Mouse (Mus musculus): ENCODE results near the gene Paqr5.
A peak's percentile ranks its signal among the peaks of the same experiment; 100 is the strongest.

Gene Paqr5

DNA sequence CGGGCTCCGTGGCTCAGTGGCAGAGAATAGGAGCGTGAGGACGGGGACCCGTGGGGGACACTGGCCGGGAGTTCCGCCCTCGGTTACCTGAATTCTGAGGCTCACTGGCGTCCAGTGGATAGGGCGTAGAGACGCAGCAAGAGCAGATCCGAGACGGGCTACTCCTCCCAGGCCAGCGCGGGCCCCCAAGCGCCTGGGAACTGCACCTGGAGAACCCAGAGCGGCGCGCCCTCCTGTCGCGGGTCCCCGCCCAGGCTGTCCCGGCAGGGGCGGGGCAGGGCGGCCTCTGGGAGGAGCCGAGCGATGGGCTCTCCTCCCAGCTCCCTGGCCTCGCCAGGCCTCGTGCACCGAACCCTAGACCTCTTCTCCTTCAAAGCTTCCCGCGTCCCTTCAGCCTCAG, at the start of gene Paqr5:
Paqr5 (minus strand) TSS at position 257 of the 400 bp plus-strand sequence.
- no peak for DNase-seq

DNA sequence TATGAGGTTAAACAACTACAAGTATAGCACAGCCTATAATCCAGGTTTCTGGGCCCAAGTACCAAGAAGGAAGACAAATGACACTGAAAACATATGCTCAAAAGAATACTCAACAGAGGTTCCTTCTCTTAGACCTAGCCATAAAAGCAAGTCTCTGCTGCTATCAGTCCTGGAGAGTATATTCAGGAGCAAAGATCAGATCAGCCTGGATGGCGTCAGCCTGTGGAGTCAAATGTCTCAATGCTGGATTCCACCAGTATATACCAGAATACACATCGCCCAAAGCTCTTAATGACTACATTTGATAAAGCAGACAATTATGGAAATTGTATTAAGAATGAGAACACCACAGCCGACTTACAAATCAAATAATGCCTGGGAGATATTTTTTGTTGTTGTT, 35.6 kb upstream of the Paqr5 start:
- no peak for DNase-seq

DNA sequence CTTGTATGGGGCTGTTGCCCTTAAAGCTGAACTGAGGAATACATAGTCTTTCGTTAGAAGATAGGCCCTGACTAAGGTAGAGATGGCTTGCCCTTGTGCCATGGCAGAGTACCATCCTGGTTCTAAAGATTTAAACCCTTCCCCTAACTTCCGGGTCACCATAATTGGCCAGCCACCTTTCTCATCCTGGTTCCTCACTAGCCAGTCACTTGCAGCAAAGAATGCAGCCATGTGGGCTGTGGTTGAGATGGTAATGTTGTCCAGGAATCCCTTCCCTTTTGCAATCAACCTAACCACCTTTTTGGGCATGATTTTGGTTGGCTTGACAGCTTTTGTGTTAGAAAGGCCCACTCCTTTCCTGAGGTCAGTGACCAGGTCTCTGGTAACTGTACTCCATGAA, 33.8 kb upstream of the Paqr5 start:
- no peak for DNase-seq

DNA sequence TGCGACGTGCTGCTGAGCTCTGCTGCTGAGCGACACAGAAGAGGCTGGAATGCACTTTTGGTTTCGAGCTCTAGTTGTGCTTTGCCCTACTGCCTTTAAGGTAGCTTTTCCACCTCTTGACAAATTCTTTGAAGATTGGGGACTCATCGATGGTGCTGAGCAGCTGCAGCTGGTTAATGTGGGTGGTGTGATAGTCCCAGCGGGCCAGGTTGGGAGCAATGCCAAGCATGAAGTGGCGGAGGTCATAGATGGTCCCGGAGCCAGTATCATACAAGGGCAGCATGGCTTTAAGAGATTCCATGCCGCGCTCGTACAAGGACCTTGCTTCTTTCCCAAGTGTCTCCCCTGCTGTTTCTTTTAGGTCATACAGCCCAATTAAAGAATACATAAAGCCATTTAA, 33.3 kb upstream of the Paqr5 start:
- DNase-seq, result no peak

DNA sequence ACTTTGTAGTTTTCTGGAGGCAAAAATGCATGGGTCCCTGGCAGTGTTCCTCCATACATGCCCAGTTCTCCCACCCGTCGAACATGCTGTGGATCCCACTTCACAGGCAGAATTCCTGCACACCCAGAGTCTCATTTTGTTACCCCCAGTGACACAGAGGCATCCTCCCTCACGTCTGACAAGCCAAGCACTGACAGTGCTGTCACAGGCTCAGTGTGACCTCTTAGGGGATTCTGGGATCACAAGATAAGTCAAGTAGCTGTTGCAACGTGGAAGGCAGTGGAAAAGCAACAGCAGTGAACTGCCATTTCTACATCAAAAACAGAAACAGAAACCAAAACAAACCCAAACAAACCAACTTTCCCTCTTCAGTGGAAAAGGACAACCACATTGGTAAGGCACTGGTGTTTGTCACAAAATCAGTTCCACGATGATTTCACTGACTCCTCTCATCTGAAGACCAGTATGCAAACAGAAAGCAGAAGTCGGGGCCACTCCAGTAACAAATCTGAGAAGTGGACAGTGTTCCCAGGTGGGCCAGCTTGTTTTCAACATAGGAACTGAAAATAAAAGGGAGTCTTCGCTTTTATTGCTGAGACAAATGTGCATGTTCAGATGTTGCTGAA, 31.3 kb upstream of the Paqr5 start:
- DNase-seq, result no peak

DNA sequence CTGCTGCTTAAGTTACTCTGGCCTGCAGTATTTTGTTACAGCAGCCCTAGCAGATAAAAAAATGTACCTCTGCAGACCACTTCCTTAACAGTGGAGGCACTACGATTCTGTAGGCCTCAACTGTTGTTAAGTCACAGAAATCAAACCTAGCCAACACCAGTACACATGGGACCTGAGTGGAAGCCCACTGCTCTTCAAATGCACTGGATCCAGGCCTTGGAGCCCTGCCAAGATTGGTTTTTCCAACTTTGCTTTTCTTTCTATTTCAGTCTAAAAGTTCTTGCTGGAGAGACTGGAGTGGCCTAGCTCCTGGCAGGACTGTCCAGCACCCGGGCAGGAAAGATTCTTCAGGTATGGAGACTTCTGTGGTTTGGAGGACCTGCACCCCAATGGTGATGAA, 29.6 kb upstream of the Paqr5 start:
- DNase-seq, result no peak

DNA sequence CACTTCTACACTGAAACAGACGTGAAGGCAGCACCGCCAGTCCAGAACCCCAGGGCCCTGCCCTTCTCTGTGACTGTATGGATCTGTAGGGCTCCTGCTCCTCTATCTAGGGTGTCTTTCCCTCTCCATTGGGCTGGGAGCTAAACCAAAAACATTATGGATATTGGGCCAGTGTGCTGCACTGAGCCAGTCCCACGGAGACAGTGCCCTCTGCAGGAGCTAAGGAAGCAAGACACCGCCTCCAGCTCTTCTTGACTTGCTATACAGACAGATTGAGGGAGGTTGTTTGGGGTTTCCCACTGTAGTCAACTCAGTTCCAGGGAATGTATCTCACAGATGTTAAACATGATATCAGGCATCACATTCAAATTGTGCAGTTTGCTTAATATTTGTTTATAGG, 24.1 kb upstream of the Paqr5 start:
- no peak for DNase-seq

DNA sequence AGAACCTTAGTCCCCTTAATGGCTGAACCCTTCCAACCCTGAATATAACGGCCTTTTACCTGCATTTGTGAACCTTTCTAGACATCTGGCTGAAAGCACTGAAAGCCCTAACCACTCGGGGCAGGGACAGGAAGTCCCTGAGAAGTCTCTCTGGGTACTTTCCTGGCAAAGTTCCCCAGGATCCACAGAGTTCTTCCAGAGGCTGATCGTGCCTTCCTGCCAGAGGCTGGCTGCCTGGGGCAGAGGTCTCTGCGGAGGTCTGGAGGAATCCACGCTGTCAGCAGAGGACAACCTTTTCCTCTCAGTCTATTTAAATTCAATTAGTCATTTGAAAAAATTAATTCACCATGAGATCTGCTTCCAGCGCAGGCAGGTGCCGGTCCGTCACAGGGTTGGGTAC, 22.5 kb upstream of the Paqr5 start:
- DNase-seq, result no peak

DNA sequence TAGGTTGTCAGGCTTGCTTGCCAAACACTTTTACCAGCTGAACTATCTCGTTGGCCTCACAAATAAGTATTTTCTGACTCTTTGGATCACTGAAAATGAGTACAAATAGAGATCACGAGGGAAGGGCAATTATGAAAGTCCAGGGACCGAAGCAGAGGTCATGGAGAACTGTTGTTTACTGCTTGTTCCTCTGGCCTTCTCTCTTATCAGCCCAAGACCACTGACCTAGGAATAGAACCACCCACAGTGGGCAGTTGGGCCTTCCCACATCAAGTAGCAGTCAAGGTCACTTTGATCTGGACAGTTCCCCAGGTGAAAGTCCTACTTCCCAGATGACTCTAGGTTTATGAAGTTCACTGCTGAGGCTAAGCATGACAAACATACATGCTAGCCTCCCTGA, 15.5 kb upstream of the Paqr5 start:
- DNase-seq, result no peak

DNA sequence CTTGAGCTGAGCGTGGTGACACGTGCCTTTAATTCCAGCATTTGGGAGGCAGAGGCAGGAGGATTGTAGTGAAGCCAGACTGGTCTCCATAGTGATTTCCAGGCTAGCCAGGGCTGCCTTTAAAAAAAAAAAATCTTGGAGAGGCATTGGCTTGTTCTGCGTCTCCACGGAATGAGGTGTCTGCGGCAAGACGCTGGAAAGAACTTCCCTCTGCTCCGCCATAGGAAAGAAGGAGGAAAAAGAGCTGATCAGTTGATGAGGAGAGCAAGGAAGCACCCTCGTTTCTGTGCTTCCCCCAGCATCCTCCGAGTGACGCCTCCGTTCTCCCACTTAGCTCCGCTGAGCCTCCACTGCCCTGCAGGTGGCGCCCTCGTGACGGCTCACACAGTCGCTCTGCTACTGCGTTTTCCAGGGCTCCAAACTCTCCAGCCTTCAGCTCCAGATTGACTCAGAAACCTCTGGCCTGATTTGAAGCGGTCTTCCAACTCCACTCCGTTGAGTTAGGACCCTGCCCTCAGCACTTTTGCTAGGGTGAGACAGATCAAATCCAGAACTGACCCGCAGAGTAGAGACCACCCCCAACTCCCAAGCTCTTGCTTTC, 13.5 kb upstream of the Paqr5 start:
- DNase-seq, result peak; percentile 87

DNA sequence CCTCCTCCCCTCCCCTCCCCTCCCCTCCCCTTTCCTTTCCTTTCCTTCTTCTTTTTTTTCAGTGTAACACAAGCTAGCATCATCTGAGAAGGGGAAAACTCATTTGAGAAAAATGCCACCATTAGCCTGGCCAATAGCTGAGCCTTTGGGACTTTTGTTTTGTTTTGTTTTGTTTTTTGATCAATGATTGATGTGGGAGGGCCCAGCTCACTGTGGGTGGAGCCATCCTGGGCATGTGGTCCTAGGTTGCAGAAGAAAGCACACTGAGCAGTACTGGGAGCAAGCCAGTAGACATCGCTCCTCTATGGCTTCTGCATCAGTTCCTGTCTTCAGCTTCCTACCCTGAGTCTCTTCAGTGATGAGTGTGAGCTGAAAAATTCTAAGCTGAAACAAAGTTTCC, 9.2 kb upstream of the Paqr5 start:
- no peak for DNase-seq

DNA sequence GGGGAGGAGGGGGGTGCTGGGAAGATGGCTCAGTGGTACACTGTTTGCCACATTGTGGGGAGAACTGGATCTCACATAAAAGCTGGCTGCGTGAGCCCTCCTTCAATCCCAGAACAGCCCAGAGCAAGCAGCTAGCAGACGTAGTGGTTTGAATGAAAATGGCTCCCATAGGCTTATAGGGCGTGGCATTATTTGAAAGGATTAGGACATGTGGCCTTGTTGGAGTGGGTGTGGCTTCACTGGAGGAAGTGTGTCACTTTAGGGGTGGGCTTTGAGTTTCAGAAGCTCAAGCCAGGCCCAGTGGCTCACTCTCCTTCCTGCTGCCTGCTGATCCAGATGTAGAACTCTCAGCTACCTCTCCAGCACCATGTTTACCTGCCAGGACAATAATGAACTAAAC, 5.5 kb upstream of the Paqr5 start:
- DNase-seq, result no peak

DNA sequence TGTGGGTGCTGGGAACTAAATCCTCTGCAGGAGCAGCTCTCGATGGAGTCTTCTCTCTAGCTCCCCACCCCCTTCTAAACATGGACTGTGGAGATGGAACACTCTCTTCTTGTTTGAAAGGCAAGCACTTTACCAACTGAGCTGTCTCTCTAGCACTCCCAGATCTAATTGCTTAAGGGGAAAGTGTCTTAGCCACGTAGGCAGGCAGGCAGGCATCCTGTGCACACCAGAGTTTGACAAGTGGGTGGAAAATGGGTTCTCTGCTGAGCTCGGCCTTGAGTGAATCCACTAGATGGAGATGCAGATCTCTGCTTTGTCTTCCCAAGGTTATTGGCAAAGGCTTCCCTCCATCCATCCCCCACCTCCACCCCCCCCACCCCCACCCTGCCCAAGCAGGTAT, 1.4 kb upstream of the Paqr5 start:
- no peak for DNase-seq

DNA sequence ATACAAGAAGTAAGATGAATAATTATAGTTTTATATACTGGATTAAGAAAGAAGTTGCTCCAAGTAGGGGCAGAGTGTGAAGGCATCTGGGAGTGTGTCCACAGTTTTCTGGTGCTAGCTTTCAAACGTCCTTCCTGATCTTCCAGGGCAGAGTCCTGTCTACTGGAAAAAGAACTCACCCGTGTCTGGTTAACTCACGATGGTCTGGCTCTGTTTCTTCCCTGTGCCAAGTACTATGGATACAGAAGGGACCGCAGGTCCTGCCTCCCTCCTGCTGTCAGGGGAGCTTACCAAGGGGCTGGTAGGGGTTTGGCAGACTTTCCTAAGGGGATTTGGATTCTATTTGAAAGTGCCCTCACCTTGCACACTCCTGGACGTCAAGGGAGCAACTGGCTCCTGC, 1.6 kb downstream of the Paqr5 start:
- DNase-seq, result no peak

DNA sequence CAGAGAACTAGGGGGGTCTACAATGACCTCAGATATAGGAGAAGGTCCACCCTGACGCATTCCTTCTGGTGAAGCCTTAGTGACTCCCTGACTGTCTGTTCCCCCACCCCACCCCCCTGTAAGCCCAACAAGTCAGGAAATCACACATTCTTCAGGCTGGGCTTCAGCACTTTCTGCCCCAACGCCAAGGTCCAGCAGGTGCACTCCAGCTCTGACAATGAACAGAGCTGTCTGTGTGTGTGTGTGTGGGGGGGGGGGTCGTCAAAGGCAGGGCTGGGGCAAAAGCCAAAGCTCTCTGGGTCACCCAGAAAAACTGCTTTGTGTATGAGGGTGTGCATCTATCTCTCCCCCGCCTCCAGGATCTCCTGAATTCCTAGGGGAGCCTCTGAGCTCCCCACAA, 2.8 kb downstream of the Paqr5 start:
- DNase-seq, result no peak

DNA sequence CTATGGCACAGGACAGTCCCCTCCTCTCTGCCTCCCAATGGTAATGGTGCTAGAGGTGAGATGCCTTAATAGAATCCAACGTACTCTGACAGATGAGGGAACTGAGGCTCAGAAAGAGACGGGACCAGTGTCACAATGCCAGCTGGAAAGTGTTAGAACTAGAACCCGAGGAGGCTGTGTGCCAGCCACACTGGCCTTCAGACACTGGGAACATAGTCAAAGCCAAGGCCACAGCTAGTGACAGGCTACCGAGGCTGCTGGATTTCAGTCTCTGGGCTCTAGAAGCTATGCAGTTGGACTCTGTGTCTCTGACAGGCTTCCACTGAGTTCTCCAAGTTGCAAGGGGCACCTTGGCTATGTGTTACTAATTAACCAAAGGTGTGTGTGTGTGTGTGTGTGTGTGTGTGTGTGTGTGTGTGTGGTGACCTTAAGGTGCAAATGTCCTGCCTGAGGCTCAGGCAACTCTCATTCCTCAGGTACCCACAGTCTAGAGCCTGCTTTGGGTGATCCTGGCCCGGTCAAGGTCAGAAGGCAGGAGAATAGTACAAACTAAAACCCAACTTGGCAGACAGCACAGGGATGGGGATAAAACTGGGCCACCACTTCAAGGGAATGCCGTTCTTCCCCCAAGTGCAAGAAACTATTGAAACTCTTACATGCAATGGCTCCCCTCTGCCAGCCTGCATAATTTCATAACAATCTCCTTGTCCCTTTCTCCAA, 3.5 kb downstream of the Paqr5 start:
- no peak for DNase-seq

DNA sequence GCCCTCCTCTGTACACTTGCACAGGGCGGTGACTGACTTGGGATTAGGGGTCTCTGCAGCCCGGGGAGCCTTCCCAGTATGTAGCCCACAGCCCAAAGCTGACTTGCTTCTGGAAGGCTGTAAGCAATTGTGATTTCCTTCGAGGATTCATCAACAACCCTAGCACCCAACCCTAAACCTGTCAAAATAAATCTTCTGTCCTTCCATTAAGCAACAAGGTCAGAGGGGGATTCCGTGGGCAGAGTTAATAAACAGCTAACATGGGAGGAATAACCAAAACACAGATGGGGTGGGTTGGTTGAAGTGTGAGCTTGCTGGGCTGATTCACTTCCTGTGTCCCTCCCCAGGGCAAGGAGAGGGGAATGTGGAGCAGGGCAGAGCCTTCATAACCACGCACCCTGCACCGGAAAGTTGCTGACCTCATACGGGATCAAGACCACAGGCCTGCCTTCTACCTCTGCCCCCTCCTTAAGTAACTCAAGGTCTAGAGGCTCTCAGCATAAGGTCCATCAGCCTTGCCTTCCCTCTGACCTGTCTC, 5.0 kb downstream of the Paqr5 start:
- no peak for DNase-seq

DNA sequence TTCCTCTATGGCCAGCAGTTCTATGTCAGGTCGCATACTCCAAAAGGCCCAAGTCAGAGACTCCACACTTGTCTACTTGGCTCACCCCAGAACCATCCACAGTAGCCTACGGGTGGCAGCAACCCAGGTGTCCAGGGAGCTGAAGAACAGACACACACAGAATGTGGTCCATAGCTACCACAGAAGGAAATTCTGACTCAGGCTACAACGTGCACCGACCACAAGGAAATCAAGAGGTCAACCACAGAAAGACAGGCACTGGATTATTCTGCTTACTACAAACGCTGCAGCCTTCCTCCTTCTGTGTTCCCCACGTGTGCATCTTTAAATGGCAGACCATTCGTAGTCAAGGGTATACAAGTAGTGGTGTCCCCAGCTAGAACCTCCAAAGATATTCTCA, 6.4 kb downstream of the Paqr5 start:
- no peak for DNase-seq

DNA sequence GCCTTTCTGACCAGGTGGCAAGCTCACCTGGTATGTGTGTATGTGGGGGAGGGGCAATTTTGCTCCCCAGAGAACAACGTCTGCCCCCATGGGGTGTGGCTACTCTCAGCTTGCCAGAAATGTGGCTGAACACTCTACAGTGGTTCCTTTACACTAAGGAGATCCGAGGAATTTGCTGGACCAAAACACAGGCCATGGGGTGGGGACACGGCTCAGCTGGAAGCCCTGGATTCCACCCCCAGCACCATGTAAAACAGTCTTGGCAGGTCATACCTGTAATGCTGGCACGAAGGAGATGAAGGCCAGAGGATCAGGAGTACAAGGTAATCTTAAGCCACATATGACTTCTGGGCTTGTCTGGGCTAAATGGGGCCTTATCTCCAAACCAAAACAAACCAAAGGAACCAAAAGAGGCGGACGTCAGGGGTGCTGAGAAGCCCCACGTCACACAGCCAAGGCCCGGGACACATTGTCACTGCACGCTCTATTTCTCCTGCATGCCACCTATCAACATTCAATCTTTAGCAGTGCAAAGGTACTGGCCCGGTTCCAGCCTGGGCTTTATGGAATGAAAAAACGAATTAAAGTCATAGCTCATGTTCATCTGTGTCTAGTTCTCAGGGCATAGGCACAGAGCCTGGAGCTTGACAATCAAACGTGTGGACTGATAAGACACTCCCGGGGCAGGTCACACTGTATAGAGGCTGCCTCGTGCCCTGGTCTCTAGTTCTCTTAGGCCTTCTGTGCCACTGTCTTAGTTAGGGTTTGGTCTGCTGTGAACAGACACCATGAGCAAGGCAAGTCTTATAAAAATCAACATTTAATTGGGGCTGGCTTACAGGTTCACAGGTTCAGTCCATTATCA, 8.2 kb downstream of the Paqr5 start:
- DNase-seq, result no peak

DNA sequence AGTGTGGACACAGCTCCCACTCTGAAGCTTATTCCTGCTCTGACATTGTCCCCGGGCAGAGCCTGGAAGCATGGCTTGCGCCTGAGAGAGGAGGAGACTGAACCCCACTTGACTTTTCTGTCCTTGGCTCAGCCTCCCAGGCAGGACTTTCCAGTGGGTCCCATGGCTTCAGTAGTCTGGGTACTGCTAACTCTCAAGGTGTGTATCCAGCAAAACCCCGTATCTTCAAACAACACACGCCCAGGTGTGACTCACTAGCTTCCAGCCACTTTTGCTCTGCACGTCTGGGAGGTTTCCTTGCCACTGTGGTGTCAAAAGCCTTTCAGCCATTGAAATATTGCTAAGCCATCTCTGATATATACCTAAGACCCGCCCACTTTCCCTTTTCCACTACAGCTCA, 9.3 kb downstream of the Paqr5 start:
- DNase-seq, result no peak

DNA sequence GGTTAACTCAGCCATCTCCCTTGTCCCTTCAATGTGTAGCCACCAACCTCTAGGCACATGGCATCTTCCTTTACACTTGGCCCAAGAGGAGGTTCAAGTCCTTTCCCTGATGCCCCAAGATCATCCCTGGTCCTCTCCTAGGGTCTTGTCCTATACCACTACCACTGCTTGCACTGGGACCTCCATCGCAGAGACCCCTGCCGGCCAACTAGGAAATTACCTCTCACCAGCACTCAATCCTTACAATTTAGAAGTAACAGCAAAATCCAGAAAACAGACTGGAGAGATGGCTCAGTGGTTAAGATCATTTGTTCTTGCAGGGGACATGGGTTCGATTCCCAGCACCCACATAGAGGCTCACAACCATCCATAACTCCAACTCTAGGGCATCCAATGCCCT, 11.2 kb downstream of the Paqr5 start:
- no peak for DNase-seq

DNA sequence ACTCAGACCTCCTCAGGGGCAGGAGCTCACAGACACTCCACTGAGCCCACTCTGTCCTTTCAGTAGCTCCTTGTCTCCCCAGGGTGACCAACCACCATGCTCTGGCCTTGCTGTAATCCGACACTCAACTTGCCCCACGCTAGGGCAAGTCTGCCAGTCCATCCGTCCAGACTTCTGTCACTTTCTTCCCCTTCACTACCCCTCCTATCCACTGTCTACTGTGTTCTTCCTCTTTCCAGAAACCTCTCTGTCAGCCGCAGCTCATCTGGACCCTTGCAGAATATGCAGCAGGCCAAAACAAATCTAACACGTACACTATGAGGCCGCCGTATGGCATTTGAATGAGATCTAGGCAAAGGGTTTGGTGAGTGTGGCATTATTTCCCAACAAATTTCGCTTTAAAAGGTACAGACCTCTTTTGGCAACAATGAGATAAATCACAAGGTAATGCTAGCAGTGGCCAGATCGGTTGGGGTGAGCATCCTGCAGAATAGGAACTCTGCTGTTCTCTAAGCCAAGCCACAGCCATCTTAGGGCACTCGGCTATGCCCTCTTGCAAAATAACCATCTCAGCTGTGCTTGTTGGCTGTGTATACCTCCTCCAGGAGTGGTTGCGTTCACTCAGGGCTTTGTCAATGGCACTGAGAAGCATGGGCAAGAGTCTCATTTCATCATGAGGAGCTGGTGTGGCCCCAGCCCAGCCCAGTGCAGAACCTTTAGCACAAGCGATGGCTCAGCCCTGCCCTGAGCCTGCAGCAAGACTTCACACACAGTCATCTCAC, 13.1 kb downstream of the Paqr5 start:
- no peak for DNase-seq

DNA sequence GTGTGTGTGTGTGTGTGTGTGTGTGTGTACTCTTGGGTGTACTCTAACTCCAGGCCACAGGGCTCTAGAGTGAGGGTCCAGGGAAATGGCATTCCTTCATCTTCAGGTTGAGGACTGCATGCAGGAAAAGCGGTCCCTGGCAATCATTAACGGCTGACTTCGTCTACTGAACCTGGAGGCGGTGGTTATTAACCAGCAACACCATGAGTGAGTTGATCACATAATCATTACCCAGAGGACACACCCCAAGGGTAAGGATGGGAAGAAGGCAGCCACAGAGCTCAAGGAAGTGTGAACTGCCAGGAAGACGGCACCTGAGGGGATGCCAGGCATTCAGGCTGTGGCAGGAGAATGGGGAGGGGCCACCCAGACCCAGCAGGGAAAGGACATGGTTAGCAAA, 18.3 kb downstream of the Paqr5 start:
- no peak for DNase-seq

Data from cerebellum, adult 9-10 months (tissue).